Mouse (Mus musculus) erythroblast, embryonic 14.5 days (primary cell): Measurements from ENCODE around the gene Stoml1.

ENCODE experiments used
- GATA1 ChIP-seq: IDR thresholded peaks from 2 replicates; pipeline ENCODE4 v1.6.1; 2012; ENCODE audit warnings: low read length, inconsistent platforms, mixed read lengths
- TAL1 ChIP-seq: IDR thresholded peaks from 3 replicates; pipeline ENCODE4 v1.6.1; 2012; ENCODE audit warnings: low read length, inconsistent platforms, mixed read lengths

- TF ChIP-seq GATA1 (no peak), TAL1 (no peak)
These were observed 36.6 kb upstream of the Stoml1 start for GRCm38 (mm10) chr9:58216402-58216801.
